Mouse (Mus musculus): Measurements from ENCODE around the gene Klf6.

DNA sequence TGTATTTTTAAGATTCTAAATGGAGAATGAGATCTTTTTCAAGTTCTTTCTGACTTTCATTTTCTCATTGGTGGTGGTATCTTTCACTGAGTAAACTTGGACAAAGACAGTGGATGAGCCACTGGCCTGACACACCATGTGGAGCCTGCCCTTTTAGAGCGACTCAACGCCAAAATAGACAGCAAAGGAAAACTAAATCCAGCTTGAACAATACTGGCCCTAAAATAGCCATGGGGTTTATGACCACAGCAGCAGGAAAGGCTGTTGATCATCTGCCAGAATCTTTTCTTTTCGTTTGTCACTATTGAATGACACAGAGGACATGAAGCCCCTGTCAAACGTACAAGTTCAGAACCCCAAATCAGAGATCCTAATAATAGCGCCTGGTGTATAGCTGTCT lies 18.4 kb upstream of the Klf6 start:
- TF ChIP-seq POLR2A (IDR thresholded peaks at IDR 0.05; ENCODE audit: low read depth, low read length) (no peak), CTCF (conservative IDR thresholded peaks at IDR 0.05; ENCODE audit: insufficient read depth, insufficient read length, low read depth, low read length) (no peak)

Data from kidney, adult 2 months (tissue).